Mouse (Mus musculus) frontal cortex, postnatal 10 days (tissue): ENCODE data around the gene Satb1.

ENCODE experiments used
- DNase-seq, 2 experiments: peaks; one replicate each; pipeline ENCODE4 v3.0.0; 2022; ENCODE audit warnings: low spot score in 2 of 2, mixed read lengths in 1 of 2

The Satb1 gene

GRCm38 (mm10) chr17:51832900-51833577, at the start of gene Satb1:
TSS of gene Satb1 (minus strand) at chr17:51833290.
- peak; percentile 12 to 34 for DNase-seq

GRCm38 (mm10) chr17:51882566-51882965, 49.5 kb upstream of the Satb1 start:
- no peak for DNase-seq

DNA sequence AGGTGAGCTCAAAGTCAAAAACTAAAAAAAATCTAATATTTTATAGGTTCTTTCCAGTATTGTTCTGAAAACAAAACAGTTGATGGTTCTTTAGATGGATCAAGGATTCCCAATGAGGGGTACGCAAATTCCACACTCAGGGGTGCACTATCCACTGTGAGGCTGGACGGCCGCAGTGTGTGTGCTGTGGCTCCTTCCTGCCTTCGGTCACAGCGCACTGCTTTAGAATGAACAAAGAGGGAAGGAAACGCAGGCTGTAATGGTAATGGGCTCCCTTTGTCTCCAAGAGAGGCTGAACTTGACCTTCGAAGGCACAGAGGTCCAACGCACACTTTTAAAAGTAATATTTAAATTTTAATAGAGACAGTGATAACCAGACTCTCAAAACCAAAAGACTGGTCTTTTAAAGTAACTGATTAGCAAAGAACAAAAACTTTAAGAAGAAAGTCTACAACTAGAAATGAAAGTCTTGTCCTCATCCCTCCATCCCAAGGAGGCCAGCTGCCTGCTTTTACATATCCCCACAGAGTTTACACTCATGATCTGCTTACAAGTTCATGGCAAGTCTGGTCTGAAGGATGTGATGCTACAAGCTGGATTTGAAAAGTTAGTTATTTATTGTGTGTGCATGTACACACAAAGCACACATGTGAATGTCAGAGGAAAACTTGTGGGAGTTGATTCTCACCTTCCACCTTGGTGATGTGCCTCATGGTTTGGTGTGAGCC, 48.0 kb upstream of the Satb1 start:
- no peak for DNase-seq

- no peak for DNase-seq
Measured at GRCm38 (mm10) chr17:51880221-51880620, 47.1 kb upstream of the Satb1 start.

- DNase-seq: no peak
Measured at GRCm38 (mm10) chr17:51879736-51880135, 46.6 kb upstream of the Satb1 start.

GRCm38 (mm10) chr17:51879171-51879570, 46.1 kb upstream of the Satb1 start:
- no peak for DNase-seq

- DNase-seq: no peak
Measured at GRCm38 (mm10) chr17:51876471-51876870, 43.4 kb upstream of the Satb1 start.

- DNase-seq: no peak
Measured at GRCm38 (mm10) chr17:51857616-51858015, 24.5 kb upstream of the Satb1 start.

GRCm38 (mm10) chr17:51856332-51856731, 23.2 kb upstream of the Satb1 start:
- DNase-seq: no peak

DNA sequence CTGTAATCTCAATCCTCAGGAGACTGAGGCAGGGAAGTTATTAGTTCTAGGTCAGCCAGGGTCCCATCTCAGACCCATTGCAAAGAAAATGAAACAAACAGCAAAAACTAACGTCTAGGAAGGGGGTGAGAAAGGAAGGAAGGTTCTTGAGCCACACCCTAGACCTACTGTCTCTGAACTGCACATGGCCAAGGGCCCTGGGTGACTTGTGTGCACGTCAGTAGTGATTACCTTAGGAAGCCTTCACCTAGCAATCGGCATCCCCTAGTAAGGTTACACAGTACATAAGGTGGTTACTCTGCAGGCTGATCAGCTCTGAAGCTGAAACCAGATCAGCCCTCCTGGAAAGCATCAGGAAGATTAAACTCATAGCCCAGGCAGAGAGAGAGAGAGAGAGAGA, 22.2 kb upstream of the Satb1 start:
- no peak for DNase-seq

- no peak for DNase-seq
Measured at GRCm38 (mm10) chr17:51853952-51854351, 20.9 kb upstream of the Satb1 start.

- no peak for DNase-seq
Measured at GRCm38 (mm10) chr17:51840596-51840995, 7.5 kb upstream of the Satb1 start.

DNA sequence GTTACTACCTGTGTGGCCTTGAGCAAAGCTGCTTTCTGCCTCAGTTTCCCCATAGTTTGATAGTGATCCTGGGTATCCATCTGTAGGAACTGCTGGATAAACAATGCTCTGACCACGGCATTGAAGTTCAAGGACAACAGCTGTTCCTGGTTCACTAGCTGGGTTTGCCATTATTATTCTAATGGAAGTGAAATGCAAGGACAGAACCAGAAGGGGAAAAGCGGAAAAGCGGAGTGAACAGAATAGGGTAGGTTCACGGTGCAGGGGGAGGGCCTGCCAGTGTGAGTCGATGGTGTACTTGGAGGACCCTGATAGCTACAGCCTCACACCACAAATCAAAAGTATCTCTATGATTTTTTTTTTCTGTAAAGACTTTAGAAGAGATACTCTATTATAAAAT, 6.4 kb upstream of the Satb1 start:
- no peak for DNase-seq

DNA sequence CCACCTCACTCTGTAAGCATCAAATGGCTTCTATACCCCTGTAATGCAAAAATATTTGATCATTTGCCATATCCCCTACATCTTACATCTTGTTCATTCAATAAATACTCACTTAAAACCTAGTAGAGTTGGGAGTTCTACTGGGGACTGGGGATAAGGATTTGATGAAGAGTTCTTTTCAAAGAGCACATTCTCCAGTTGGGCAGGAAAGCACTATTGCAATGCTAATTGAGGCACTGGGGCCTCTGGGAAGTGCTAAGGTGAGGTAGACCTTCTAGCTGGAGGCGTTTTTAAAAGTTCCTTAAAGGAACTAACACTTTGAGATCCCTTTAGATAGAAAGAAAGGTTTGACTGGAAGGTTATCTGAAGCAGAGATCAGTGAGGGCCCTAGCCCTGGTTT, 3.8 kb upstream of the Satb1 start:
- no peak for DNase-seq

- no peak for DNase-seq
Measured at GRCm38 (mm10) chr17:51836243-51836642, 3.2 kb upstream of the Satb1 start.

- no peak for DNase-seq
Measured at GRCm38 (mm10) chr17:51833578-51834361, 680 bp upstream of the Satb1 start.

- DNase-seq: peak in 1 of 2 experiments; percentile 33
Measured at GRCm38 (mm10) chr17:51832421-51832875, 642 bp downstream of the Satb1 start.

- no peak for DNase-seq
Measured at GRCm38 (mm10) chr17:51831702-51832420, 1.2 kb downstream of the Satb1 start.

GRCm38 (mm10) chr17:51831121-51831701, 1.9 kb downstream of the Satb1 start:
- DNase-seq: no peak

DNA sequence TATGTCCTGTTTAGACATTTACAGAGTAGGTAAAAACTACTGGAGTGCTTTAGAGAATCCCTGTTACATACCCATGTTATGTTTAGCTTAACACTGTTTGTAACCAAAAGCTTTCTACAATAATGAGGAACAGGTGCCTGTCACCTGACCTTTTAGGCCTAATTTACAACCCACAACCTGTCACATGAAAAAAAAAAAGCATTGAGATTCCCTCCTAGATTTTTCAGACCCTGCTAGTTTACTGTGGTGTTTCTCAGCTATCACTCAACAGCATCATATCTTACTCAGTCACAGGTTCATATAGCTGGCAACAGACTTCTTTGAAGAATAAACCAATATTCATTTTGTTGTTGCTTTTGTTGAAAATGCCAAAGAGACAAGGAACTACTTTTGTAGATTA, 3.7 kb downstream of the Satb1 start:
- no peak for DNase-seq

DNA sequence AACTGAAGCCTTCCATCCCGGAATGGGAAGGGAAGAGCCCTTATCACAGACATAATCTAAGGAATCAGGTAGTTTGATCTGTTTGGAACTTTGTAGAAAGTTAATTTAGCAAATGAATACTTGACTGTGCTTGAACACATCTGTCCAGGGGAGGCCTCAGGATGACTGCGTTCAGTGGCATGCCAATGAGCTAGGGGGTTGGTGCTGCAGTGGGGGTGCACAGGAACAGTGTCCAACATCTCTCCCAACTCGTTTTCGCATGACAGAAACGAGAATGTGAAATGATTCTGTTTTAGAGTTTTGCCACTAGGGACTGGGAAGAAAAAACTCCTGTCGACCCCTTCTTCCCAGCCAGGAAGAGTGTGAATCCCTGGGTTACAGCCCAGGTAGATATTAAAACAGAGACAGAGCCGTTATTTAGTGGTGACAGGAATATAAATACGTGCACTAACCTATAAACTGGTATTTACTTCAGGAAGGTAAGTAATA, 5.1 kb downstream of the Satb1 start:
- no peak for DNase-seq
